Mouse (Mus musculus) C2C12 (cell line): ENCODE data around the gene Nmnat3. TPM values are rescaled to one million over a fixed set of nuclear protein-coding genes. Genes with fewer than 3 reads are reported as not detected.

Experiments
- H3K27me3 ChIP-seq: one replicate; pipeline ENCODE4 v1.6.1; 2011; ENCODE audit not compliant: control insufficient read depth, insufficient read depth, insufficient read length
- H3K36me3 ChIP-seq: one replicate; pipeline ENCODE4 v1.6.1; 2011; ENCODE audit not compliant: control insufficient read depth, insufficient read depth
- H3K4me3 ChIP-seq: one replicate; pipeline ENCODE4 v1.5.1; 2011; ENCODE audit warnings: mild to moderate bottlenecking, control low read depth; ENCODE audit not compliant: poor library complexity, insufficient read depth, severe bottlenecking
- H3K79me2 ChIP-seq: one replicate; pipeline ENCODE4 v1.6.1; 2011; ENCODE audit not compliant: control insufficient read depth, insufficient read depth
- H3K79me3 ChIP-seq: one replicate; pipeline ENCODE4 v1.6.1; 2011; ENCODE audit warnings: low read depth, control low read depth
- H3ac ChIP-seq: one replicate; pipeline ENCODE3; 2011; ENCODE audit warnings: low read depth; ENCODE audit not compliant: control insufficient read depth, insufficient read length
- CEBPB ChIP-seq: IDR thresholded peaks from one replicate; pipeline ENCODE4 v1.6.1; 2011; ENCODE audit warnings: low read depth, mild to moderate bottlenecking, control low read depth, moderate library complexity
- CTCF ChIP-seq: IDR thresholded peaks from one replicate; pipeline ENCODE4 v1.5.1; 2011; ENCODE audit not compliant: control insufficient read depth, insufficient read depth, insufficient read length
- FOSL1 ChIP-seq: IDR thresholded peaks from one replicate; pipeline ENCODE4 v1.8.0; 2011; ENCODE audit warnings: mild to moderate bottlenecking, low read length; ENCODE audit not compliant: poor library complexity, insufficient read depth, severe bottlenecking
- MAX ChIP-seq: IDR thresholded peaks from one replicate; pipeline ENCODE4 v1.6.1; 2011; ENCODE audit warnings: mild to moderate bottlenecking, control low read depth
- MYOD1 ChIP-seq: IDR thresholded peaks from one replicate; pipeline ENCODE4 v1.6.1; 2011; ENCODE audit warnings: low read depth; ENCODE audit not compliant: control insufficient read depth, insufficient read length
- MYOG ChIP-seq: IDR thresholded peaks from one replicate; pipeline ENCODE4 v1.6.1; 2011; ENCODE audit not compliant: control insufficient read depth, insufficient read length; ENCODE audit errors: extremely low read depth
- USF1 ChIP-seq: IDR thresholded peaks from one replicate; pipeline ENCODE4 v1.6.1; 2011; ENCODE audit warnings: low read depth, mild to moderate bottlenecking, control low read depth, moderate library complexity
- polyA plus RNA-seq: library from polyadenylated mRNA; unstranded; fragments of >200 nt; fragmentation: generic; extraction: Trizol; gene quantifications from one replicate; pipeline ENCODE4 v1.2.1, GENCODE M21; 2012; ENCODE audit warnings: missing spikeins

Gene Nmnat3
- polyA plus RNA-seq, 1 experiment = 0.34 TPM

DNA sequence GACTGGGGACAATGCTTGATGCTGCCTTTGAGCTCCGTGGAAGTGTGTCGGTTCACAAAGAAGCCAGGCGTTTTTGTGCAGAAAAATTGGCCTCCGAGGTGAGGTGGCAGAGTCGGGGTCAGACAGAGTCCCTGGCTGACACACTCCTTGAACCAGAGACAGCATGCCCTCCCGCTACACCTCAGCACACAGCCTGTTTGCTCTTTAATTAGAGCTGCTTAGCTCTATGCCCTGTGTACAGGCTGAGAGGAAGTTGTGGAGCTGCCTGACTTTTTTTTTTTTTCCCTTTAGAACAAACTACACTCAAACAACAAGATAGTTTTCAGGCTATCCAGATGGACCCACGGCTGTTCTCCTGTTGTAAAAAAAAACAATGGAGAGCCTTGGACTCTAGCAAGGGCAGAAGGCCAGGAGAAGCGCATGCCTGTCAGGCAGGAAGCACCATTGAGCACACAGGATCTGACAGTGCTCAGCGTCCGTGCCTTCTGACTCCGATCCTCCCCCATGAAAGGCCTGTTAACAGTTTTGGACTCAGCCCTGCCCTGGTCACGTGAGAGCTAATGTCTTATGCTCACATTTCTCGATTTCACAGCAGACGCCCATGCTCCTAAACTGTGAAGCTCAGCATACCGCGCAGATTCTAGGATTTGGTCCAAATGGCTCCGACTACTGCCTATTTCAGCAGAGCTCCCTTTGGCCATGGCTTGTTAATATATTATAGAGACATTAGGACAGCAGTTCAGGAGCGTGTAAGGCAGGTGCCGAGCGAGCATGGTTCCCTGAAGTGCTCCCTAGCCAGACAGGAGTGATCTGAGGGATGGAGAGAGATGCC lies 42.3 kb downstream of the Nmnat3 start:
- Histone ChIP-seq H3K36me3 (no peaks in the 10 kb centered on the region), H3ac (no peak overlapping the region), H3K27me3 (peaks cover 4% of the 10 kb centered on the region), H3K79me3 (no peaks in the 10 kb centered on the region), H3K4me3 (no peak overlapping the region), H3K79me2 (no peaks in the 10 kb centered on the region)
- TF ChIP-seq CTCF (no peak), MYOG (no peak), USF1 (no peak), FOSL1 (no peak), MAX (no peak), MYOD1 (no peak), CEBPB (no peak)

DNA sequence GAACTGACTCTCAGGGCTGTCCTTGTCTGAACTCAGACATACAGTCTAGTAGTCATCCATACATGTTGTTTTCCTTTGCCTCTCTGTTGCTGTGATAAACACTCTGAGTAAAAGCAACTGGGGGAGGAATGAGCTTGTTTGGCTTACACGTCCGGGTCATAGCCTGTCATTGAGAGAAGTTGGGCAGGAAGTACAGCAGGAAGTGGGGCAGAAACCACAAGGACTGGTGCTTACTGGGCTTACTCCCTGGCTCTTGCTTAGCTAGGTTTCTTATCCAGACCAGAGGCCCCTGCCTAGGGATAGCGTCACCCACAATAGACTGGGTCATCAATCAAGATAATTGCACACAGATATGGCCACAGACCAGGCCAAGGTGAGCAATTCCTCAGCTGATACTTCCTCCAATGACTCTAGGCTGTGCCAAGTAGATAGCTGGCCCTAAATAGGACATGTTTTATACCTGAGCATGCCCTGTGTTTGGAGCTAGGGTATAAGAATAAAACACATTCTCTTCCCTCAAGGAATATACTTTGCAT lies 46.1 kb downstream of the Nmnat3 start:
- H3K79me2 ChIP-seq = no peaks in the 10 kb centered on the region

DNA sequence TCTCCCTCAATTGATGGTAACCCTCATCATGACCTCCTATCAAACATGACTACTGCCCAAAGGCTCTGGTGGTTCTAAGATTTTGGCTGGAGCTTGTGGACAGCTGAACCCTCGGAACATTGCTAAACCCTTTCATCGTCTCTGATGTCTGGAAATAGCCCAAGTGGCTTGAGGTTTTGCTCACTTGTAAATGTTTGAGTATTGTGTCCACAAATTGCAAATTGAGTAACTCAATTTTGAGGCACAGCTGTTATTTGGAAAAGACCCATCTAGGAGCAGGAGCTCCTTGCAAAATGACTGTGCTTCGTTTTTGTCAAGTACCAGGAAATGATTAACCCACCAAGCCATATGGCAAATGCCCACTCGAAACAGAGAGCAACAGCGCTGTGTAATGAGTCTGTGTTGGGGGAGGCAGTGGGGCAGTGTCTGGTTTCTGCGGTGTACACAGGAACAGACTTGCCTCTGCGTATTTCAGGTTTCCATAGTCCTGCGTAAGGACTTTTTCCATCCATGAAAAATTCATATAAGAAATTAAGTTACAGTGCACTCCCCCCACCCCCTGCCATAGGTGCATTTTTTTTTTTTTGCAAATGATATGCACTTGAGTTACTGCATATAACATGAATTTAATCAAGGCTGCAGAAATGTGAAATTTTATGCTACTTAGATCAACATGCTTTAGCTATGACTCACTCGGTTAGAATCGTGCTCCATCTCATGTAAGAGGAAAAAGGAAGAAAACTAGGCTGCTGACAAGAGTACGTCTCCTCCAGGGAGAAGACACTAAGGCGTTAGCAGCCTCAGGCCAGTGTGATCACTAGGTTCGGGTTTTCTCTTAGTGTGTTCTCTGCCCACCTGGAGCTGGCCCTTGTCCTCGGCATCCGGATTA lies 50.9 kb downstream of the Nmnat3 start:
- Histone ChIP-seq H3K79me2 (no peaks in the 10 kb centered on the region), H3K36me3 (no peaks in the 10 kb centered on the region), H3K4me3 (no peak overlapping the region), H3ac (peak overlapping the region; percentile 22), H3K27me3 (no peaks in the 10 kb centered on the region), H3K79me3 (no peaks in the 10 kb centered on the region)
- TF ChIP-seq USF1 (no peak), MAX (peak; percentile 18), MYOG (no peak), CTCF (no peak), CEBPB (peak; percentile 86), FOSL1 (no peak), MYOD1 (peak; percentile 44)

More for the DNA sequence above, 46.1 kb downstream of the Nmnat3 start:
- Histone ChIP-seq H3K4me3 (no peak overlapping the region), H3ac (no peak overlapping the region), H3K36me3 (no peaks in the 10 kb centered on the region), H3K27me3 (peaks cover 4% of the 10 kb centered on the region), H3K79me3 (no peaks in the 10 kb centered on the region)
- TF ChIP-seq MYOD1 (no peak), CEBPB (no peak), USF1 (no peak), MYOG (no peak), FOSL1 (no peak), CTCF (no peak), MAX (no peak)

DNA sequence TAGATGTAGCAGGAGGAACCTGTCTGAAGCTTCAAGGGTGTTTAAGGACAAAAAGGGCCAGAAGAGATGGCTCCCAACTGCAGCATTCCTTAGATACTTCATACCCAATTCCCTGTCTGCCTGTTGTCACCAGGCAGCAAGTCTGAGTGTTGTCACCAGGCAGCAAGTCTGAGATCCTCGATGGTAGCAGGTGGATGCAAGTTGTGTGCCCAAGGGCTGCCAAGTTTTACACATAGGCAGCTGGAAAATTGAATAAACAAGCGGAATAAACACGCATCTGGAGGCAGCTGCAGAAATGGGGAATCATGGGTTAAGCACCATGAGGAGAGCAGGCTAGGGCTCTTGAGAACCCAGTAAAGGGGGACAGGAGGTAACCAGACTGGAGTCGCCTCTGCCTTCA lies 52.7 kb downstream of the Nmnat3 start:
- Histone ChIP-seq H3ac (no peak overlapping the region), H3K79me3 (no peaks in the 10 kb centered on the region), H3K79me2 (no peaks in the 10 kb centered on the region), H3K4me3 (no peak overlapping the region), H3K27me3 (no peaks in the 10 kb centered on the region), H3K36me3 (no peaks in the 10 kb centered on the region)
- TF ChIP-seq MYOG = no peak
- TF ChIP-seq MAX = no peak
- no peak for TF ChIP-seq CTCF
- TF ChIP-seq FOSL1 = no peak
- TF ChIP-seq USF1 = no peak
- TF ChIP-seq CEBPB = no peak
- TF ChIP-seq MYOD1 = no peak

DNA sequence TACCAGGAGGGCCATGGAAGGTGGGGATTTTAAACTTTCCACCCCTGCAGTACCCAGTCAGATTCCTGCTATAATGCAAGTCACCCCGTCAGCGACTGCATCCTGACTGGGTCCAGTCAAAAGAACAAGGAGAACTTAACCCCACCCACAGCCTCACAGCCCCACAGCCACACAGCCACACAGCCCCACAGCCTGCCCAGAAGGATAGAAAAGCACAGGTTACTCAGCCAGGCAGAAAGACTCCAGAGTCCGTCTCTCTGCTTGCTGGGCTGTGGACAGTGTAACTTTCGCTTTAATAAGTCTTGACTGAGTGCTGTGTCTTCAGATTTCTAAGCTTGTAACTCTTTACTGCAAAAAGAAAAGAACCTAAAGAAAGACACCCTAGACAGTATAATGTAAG lies 53.2 kb downstream of the Nmnat3 start:
- no peak overlapping the region for H3ac ChIP-seq
- H3K27me3 ChIP-seq = no peaks in the 10 kb centered on the region
- no peak overlapping the region for H3K4me3 ChIP-seq
- no peak for TF ChIP-seq USF1
- no peak for TF ChIP-seq MYOG
- no peak for TF ChIP-seq CTCF
- H3K36me3 ChIP-seq = no peaks in the 10 kb centered on the region
- H3K79me3 ChIP-seq = no peaks in the 10 kb centered on the region
- H3K79me2 ChIP-seq = no peaks in the 10 kb centered on the region
